9 mouse cellular contexts compared by ENCODE assay signal in the genomic region with DNA sequence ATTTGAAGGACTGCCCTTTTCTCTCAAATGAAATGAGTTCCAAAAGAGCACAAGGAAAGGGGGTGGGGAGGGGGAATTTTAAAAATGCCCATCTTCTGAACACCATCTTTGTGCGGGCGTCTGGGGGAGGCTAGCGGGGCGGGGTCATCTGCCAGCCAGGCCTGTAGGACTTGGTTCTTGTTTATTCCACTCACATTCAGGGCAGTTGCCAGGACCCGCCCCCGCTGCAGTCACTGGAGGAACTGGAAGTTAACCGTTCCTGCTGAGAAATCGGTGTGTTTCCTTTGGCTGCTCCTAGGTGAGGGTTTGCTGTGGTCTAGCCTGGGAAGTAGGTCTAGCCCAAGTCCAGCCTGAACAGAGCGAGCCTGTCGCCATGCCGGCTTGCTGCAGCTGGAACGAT. TPM values are rescaled to one million over a fixed set of nuclear protein-coding genes. Genes with fewer than 3 reads are reported as not detected.
A peak's percentile ranks its signal among the peaks of the same experiment; 100 is the strongest.
DNase-seq lines count a peak whose midpoint lies in the region; ATAC-seq lines count a peak whose summit lies in the region.
"Had no signal": no experiment of that assay in that cellular context is flagged by ENCODE, and none has a peak within 500 bp of the region (broad histone marks: within the 10 kb centered on the region; RNA-seq: fewer than 3 reads in every experiment).

A gene (plus strand): TSS at position 211 of the 400 bp plus-strand sequence.

- no peak for ATAC-seq in heart, embryonic 11.5 days (replicated peaks; ENCODE audit: insufficient number of reproducible peaks, low FRiP score, low TSS enrichment)

- H3K4me3 ChIP-seq in heart, embryonic 11.5 days (ENCODE audit: low read depth, low read length) = no peak within 1 kb of the TSS
- H3K4me3 ChIP-seq: limb, embryonic 13.5 days had no signal

- H3K4me1 ChIP-seq in heart, embryonic 11.5 days (ENCODE audit: control insufficient read depth, insufficient read depth, low read length) = peaks cover 14% of the 10 kb centered on the region
- H3K4me1 ChIP-seq: limb, embryonic 13.5 days had no signal

- no peak within 1 kb of the TSS for H3K4me2 ChIP-seq in heart, embryonic 11.5 days
- H3K4me2 ChIP-seq: limb, embryonic 13.5 days had no signal

- H3K9me3 ChIP-seq in heart, embryonic 11.5 days (replicated peaks; ENCODE audit: control insufficient read depth, low read length) = no peaks in the 10 kb centered on the region
- H3K9me3 ChIP-seq: limb, embryonic 13.5 days had no signal

- H3K27me3 ChIP-seq in heart, embryonic 11.5 days (ENCODE audit: control insufficient read depth, insufficient read depth, low read length) = no peaks in the 10 kb centered on the region
- H3K27me3 ChIP-seq: limb, embryonic 13.5 days had no signal

- H3K36me3 ChIP-seq in heart, embryonic 11.5 days (ENCODE audit: control insufficient read depth, insufficient read depth, low read length) = no peaks in the 10 kb centered on the region
- H3K36me3 ChIP-seq: limb, embryonic 13.5 days had no signal

- no peak within 1 kb of the TSS for H3K9ac ChIP-seq in heart, embryonic 11.5 days (ENCODE audit: low read depth, low read length)
- H3K9ac ChIP-seq: limb, embryonic 13.5 days had no signal

- 64% methylated on average over 12 of the region's 12 CpGs for WGBS in heart, embryonic 11.5 days (ENCODE audit: insufficient replicate concordance)

- H3K27ac ChIP-seq in heart, embryonic 11.5 days (ENCODE audit: low read depth, low read length) = no peak within 1 kb of the TSS
- H3K27ac ChIP-seq: limb, embryonic 13.5 days had no signal

- DNase-seq in heart, adult 11 months = peak; percentile 99
- DNase-seq in adrenal gland, postnatal 25 days = peak; percentile 21
- peak; percentile 72 for DNase-seq in heart, adult 8-10 months (ENCODE audit: low spot score)
- DNase-seq in kidney, postnatal 10 days = peak; percentile 67
- DNase-seq in lung, adult 18-20 months = peak; percentile 84 to 86
- DNase-seq in ovary, postnatal 14 days (ENCODE audit: low spot score) = peak; percentile 53
- no peak for DNase-seq in thymus, postnatal 14 days

RNA-seq across cellular contexts. Expression of the gene that starts here (rescaled TPM):
- 0.36 and 1.00 TPM in 2 replicates for polyA plus RNA-seq in heart, embryonic 11.5 days (2014; fragmentation: Nextera tagmentation; extraction: Ambion mirVana)
- total RNA-seq in adrenal gland, postnatal 25 days (2021) = 3.2 and 3.8 TPM in 2 replicates
- 1 to 10 TPM; 3.1 to 3.6 (median 3.4) TPM for total RNA-seq in heart, adult 8-10 months (2022)
